Mouse (Mus musculus) forebrain, embryonic 11.5 days (tissue): ENCODE measurements around the gene Hephl1. TPM values are rescaled to one million over a fixed set of nuclear protein-coding genes. Genes with fewer than 3 reads are reported as not detected.

Experiments
- ATAC-seq: fragments of 200-750 bp; cut with Nextera tagmentation; replicated peaks from 2 replicates; pipeline ENCODE4 v1.8.0; 2017; ENCODE audit warnings: moderate TSS enrichment; ENCODE audit not compliant: low FRiP score
- DNase-seq: peaks from one replicate; pipeline ENCODE4 v3.0.0-alpha.2; 2017; ENCODE audit warnings: low spot score
- H3K27ac ChIP-seq: fragments of 300-500 bp; sonication (generic); 2 replicates; pipeline ENCODE4 v1.5.1; 2014; ENCODE audit warnings: low read depth, low read length
- H3K27me3 ChIP-seq: fragments of 300-500 bp; sonication (generic); 2 replicates; pipeline ENCODE4 v1.6.1; 2014; ENCODE audit warnings: mild to moderate bottlenecking, low read length, mixed read lengths; ENCODE audit not compliant: control insufficient read depth, insufficient read depth
- H3K36me3 ChIP-seq: fragments of 300-500 bp; sonication (generic); 2 replicates; pipeline ENCODE4 v1.6.1; 2014; ENCODE audit warnings: mild to moderate bottlenecking, low read length, moderate library complexity, mixed read lengths; ENCODE audit not compliant: control insufficient read depth, insufficient read depth
- H3K4me1 ChIP-seq: fragments of 300-500 bp; sonication (generic); replicated peaks from 2 replicates; pipeline ENCODE4 v1.6.1; 2014; ENCODE audit warnings: low read length, mixed read lengths; ENCODE audit not compliant: control insufficient read depth, insufficient read depth
- H3K4me2 ChIP-seq: fragments of 300-500 bp; sonication (generic); 2 replicates; pipeline ENCODE4 v1.6.1; 2014; ENCODE audit warnings: low read depth, mild to moderate bottlenecking, low read length, moderate library complexity, mixed read lengths; ENCODE audit not compliant: severe bottlenecking
- H3K4me3 ChIP-seq: fragments of 300-500 bp; sonication (generic); 2 replicates; pipeline ENCODE4 v1.5.1; 2014; ENCODE audit warnings: low read depth, low read length
- H3K9ac ChIP-seq: fragments of 300-500 bp; sonication (generic); 2 replicates; pipeline ENCODE4 v1.6.1; 2014; ENCODE audit warnings: low read length
- H3K9me3 ChIP-seq: fragments of 300-500 bp; sonication (generic); 2 replicates; pipeline ENCODE4 v1.6.1; 2016; ENCODE audit warnings: low read length, mixed read lengths; ENCODE audit not compliant: control insufficient read depth
- WGBS: fragments of 180-500 bp; shearing (Covaris S2); extraction: QIAGEN DNeasy Blood & Tissue Kit; methylation state at CpG from one replicate; pipeline ENCODE4 v1.1.7; 2014; 5-methylcytosine and 5-hydroxymethylcytosine counted together
- polyA plus RNA-seq: library from polyadenylated mRNA; unstranded; fragments of >200 nt; fragmentation: Nextera tagmentation; extraction: Ambion mirVana; gene quantifications from 2 replicates; pipeline ENCODE4 v1.2.1, GENCODE M21; 2014

Gene Hephl1
- polyA plus RNA-seq, 1 experiment from 2014 or later, result not detected

GRCm38 (mm10) chr9:15017791-15018755 lies 93.8 kb downstream of the Hephl1 start:
- DNase-seq, result no peak
- H3K4me1 ChIP-seq, result no peaks in the 10 kb centered on the region
- WGBS, result 91% methylated on average over 18 of the region's 18 CpGs
- no peak for ATAC-seq
- no peak overlapping the region for H3K9ac ChIP-seq
- no peak overlapping the region for H3K27ac ChIP-seq
- no peaks in the 10 kb centered on the region for H3K9me3 ChIP-seq
- H3K27me3 ChIP-seq, result no peaks in the 10 kb centered on the region
- H3K4me2 ChIP-seq, result no peak overlapping the region
- H3K4me3 ChIP-seq, result no peak overlapping the region
- no peaks in the 10 kb centered on the region for H3K36me3 ChIP-seq

GRCm38 (mm10) chr9:15015223-15015956 lies 96.5 kb downstream of the Hephl1 start:
- H3K4me3 ChIP-seq, result no peak overlapping the region
- H3K4me2 ChIP-seq, result no peak overlapping the region
- no peaks in the 10 kb centered on the region; the same call in 1 of the 2 replicates for H3K36me3 ChIP-seq
- DNase-seq (peak; percentile 83), ATAC-seq (peak; percentile 69)
- 59% methylated on average over 7 of the region's 7 CpGs for WGBS
- no peaks in the 10 kb centered on the region for H3K27me3 ChIP-seq
- H3K9ac ChIP-seq, result no peak overlapping the region
- no peaks in the 10 kb centered on the region for H3K9me3 ChIP-seq
- no peaks in the 10 kb centered on the region for H3K4me1 ChIP-seq
- no peak overlapping the region for H3K27ac ChIP-seq

GRCm38 (mm10) chr9:15007566-15007965 lies 104.3 kb downstream of the Hephl1 start:
- no peak for DNase-seq
- H3K9ac ChIP-seq, result no peak overlapping the region
- no peak for ATAC-seq
- H3K36me3 ChIP-seq, result peaks cover 2% of the 10 kb centered on the region; the same call in 1 of the 2 replicates
- H3K4me3 ChIP-seq, result no peak overlapping the region
- H3K4me2 ChIP-seq, result no peak overlapping the region
- no peak overlapping the region for H3K27ac ChIP-seq
- H3K4me1 ChIP-seq, result peaks cover 8% of the 10 kb centered on the region; the same call in 1 of the 2 replicates
- H3K9me3 ChIP-seq, result no peaks in the 10 kb centered on the region
- H3K27me3 ChIP-seq, result no peaks in the 10 kb centered on the region
- WGBS, result 86% methylated on average over 14 of the region's 14 CpGs

- no peak overlapping the region for H3K27ac ChIP-seq
- no peak overlapping the region for H3K9ac ChIP-seq
- no peaks in the 10 kb centered on the region for H3K9me3 ChIP-seq
- H3K4me2 ChIP-seq, result no peak overlapping the region
- no peak overlapping the region for H3K4me3 ChIP-seq
- ATAC-seq, result 0 out of 2 replicates have a peak, but pooled peaks have one; percentile 12
- H3K4me1 ChIP-seq, result peaks cover 8% of the 10 kb centered on the region; the same call in 1 of the 2 replicates
- 76% methylated on average over 9 of the region's 9 CpGs for WGBS
- H3K36me3 ChIP-seq, result peaks cover 2% of the 10 kb centered on the region; the same call in 1 of the 2 replicates
- no peaks in the 10 kb centered on the region for H3K27me3 ChIP-seq
- DNase-seq, result no peak
Measured at GRCm38 (mm10) chr9:15004298-15004685, 107.6 kb downstream of the Hephl1 start.

GRCm38 (mm10) chr9:15003676-15004297 lies 108.1 kb downstream of the Hephl1 start:
- peak overlapping the region; percentile 25 for H3K27ac ChIP-seq
- H3K4me3 ChIP-seq, result no peak overlapping the region
- H3K9me3 ChIP-seq, result no peaks in the 10 kb centered on the region
- H3K27me3 ChIP-seq, result no peaks in the 10 kb centered on the region
- H3K9ac ChIP-seq, result no peak overlapping the region; the same call in 1 of the 2 replicates
- H3K4me1 ChIP-seq, result peaks cover 8% of the 10 kb centered on the region; the same call in 1 of the 2 replicates
- WGBS, result 56% methylated on average over 10 of the region's 10 CpGs
- H3K36me3 ChIP-seq, result peaks cover 2% of the 10 kb centered on the region; the same call in 1 of the 2 replicates
- DNase-seq (no peak), ATAC-seq (no peak)
- H3K4me2 ChIP-seq, result no peak overlapping the region

- peak overlapping the region; percentile 25; the same call in 1 of the 2 replicates for H3K27ac ChIP-seq
- peak; percentile 65 for ATAC-seq
- H3K36me3 ChIP-seq, result peaks cover 2% of the 10 kb centered on the region; the same call in 1 of the 2 replicates
Measured at GRCm38 (mm10) chr9:15002995-15003613, 108.8 kb downstream of the Hephl1 start.

More at GRCm38 (mm10) chr9:15002995-15003613, 108.8 kb downstream of the Hephl1 start:
- H3K4me1 ChIP-seq, result peaks cover 8% of the 10 kb centered on the region; the same call in 1 of the 2 replicates
- H3K9ac ChIP-seq, result no peak overlapping the region
- no peak overlapping the region for H3K4me2 ChIP-seq
- no peak overlapping the region for H3K4me3 ChIP-seq
- no peaks in the 10 kb centered on the region for H3K27me3 ChIP-seq
- 23% methylated on average over 6 of the region's 6 CpGs for WGBS
- H3K9me3 ChIP-seq, result no peaks in the 10 kb centered on the region
- DNase-seq, result no peak
